Mouse (Mus musculus): Measurements from ENCODE around the gene Gm5105. TPM values are rescaled to one million over a fixed set of nuclear protein-coding genes. Genes with fewer than 3 reads are reported as not detected.

Gene Gm5105
- total RNA-seq, 2 experiments from 2014 or later: 0.85 to 0.93 TPM

DNA sequence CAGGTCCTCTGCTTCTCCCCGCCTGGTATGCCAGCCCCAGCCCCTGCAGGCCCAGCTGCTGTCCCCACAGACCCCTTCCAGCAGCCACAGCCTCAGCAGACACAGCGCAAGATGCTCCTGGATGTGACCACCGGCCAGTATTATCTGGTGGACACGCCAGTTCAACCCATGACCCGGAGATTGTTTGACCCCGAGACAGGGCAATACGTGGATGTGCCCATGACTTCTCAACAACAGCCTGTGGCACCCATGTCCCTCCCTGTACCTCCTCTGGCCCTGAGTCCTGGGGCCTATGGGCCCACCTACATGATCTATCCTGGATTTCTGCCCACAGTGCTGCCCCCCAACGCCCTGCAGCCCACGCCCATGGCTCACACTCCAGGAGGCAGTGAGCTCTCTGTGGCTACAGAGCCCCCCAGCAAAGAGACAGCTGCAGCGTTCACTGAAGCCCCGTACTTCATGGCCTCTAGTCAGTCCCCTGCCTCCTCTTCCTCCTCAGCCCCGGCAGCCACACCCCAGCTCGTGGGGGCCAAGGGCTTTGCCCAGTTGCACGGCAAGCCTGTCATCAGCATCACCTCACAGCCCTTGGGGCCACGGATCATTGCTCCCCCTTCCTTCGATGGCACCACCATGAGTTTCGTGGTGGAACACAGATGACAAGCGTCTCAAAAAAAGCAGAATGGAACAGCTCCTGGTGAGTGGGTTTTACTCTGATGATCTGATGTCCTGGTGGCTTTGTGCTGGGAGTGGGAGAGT is 2.7 kb upstream of the Gm5105 start:
- DNase-seq: no peak
- intact Hi-C loops (cut with DNase I): loop anchor here (2.0 to 5.0 kb wide), 3 partner anchors 43 to 78 kb away; partner anchors contain the start of gene Trmt10a

DNA sequence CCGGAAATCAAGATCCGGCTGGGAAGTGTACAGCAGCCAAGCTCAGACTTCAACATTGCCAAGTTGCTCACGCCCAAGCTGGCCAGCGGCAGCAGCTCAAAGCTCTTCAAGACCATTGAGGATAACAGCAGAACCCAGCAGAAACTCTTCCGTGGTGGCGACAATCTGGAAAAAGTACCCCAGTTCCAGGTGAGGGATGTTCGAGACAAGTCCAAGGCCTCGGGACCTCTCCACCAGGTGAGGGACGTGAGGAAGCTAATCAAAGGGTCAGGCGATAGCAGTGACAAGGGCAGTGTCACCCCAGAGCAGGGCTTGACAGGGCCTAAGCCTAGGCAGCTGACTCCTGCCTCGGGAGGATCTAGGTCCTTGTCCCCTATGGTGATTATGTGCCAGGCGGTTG is 915 bp upstream of the Gm5105 start:
- DNase-seq: peak in 1 of 2 experiments; percentile 13
- intact Hi-C loops (cut with DNase I): loop anchor here (2.0 to 5.0 kb wide), 3 partner anchors 41 to 76 kb away; partner anchors contain the start of gene Trmt10a

DNA sequence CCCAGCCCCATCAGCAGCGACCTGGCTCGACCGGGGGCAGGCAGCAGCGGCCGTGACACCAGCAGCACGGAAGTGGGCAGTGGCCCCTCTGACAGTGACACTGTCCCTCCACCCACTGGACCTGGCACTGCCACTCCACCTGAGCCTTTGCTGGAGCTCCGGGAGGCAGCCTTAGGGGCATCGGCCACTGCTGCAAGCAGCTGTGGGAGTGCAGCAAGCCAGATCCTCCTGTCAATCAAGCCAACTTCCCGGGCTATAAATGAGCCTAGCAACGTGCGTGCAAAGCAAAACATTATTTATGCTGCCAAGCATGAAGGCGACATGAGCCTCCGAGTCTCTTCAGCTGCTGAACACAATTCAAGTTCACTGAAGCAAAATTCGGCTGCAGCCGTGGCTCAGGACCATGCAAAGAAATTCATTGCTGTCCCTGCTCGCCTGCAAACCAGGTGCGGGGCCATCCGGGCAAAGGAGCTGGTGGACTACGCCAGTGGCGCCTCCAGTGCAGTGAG is 786 bp downstream of the Gm5105 start:
- peak in 1 of 2 experiments; percentile 32 for DNase-seq
- intact Hi-C loops (cut with DNase I): loop anchor here (5.0 kb wide), 2 partner anchors 39 to 74 kb away; no protein-coding TSS in a partner anchor

DNA sequence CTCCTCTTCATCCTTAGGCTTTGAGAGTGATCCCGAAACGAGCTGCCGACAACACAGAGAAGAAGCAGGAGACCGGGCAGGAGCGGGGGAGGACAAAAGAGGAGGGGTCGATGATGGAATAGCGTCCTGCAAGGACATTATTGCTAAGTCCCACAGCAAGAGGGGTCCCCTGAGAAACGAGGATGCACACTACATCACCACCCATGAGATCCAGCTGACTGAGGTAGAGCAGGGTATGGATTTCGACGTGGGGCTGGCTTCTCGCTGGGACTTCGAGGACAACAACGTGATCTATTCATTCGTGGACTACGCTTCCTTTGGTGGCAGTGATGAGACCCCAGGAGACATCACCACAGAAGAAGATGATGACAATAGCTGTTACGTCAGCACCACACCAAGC is 1.3 kb downstream of the Gm5105 start:
- DNase-seq: no peak
- intact Hi-C loops (cut with DNase I): loop anchor here (5.0 kb wide), 2 partner anchors 39 to 74 kb away; no protein-coding TSS in a partner anchor

DNA sequence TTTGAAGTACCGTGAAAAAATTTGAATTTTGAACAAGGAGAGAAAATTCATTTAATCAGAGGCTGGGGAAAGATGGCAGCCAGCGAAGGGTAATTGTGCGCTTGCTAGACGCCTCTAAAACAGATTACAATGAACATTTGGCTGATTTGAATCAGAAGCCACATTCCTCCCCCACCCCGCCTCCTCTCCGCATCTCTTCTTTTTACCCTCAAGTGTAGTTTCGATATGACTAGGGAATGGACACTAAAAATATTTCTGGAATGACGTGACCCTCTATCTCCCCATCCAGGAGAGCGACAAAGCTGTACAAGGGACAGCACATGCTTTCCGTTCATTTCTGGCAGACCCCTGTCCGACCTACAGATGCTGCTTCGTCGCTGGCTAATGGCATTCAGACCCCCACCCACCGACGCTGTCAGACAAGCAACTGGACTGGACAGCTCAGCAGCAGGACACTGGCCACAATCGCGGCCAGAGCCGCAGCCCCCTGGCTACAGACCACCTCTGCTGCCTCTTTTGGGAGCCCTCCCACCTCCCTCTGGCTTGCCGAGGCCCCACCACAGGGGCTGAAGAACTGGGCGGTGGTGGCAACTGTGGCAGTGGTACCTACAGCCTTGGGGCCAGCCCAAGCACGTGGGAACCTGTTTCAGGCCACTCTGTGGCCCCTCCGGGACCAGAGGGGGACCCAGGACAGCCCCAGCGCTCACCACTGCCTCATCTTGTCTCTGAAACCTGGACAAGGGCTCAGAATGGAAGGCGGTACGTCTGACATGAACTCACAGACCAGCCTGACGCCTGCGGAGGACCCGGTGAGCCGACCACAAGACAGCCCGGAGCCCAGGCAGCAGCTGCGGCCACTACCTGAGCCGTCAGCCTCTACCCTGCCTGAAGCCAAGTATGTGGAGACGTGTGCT is 2.2 kb downstream of the Gm5105 start, which contains the start of gene 1110002E22Rik:
1110002E22Rik (plus strand) TSS at position 321 of the 914 bp plus-strand sequence.
- intact Hi-C loops (cut with DNase I): loop anchor here (5.0 kb wide), 2 partner anchors 38 to 73 kb away; no protein-coding TSS in a partner anchor
- DNase-seq: peak in 1 of 2 experiments; percentile 23

DNA sequence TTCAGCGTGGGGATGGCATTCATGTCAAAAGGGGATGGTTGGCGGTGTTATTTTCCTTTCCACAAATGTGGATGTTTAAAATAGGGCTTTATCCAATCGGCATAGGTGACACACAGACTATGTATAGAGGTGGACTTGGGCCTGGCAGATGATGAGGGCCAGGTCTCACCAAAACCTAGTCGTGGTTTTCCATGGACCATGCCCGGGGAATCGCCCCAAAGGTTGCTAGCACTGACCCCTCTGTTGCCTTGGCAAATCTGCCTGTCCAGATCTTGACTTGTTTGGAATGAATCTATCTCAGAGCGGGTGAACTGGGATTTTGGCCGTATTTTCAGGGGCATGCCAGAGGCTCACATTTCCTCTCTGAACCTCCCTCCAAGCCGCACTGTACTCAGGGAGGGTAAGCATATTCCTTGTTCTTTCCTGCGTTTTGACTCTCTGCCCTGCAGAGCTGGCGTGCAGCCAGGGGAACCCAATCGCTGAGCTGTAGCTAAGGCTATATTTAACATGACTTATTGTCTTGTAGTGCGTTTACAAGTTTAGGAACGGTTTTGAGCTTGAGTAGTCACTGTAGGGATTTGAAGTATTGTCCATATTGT is 3.4 kb downstream of the Gm5105 start:
- intact Hi-C loops (cut with DNase I): no loop called here
- peak; percentile 76 to 77 for DNase-seq

DNA sequence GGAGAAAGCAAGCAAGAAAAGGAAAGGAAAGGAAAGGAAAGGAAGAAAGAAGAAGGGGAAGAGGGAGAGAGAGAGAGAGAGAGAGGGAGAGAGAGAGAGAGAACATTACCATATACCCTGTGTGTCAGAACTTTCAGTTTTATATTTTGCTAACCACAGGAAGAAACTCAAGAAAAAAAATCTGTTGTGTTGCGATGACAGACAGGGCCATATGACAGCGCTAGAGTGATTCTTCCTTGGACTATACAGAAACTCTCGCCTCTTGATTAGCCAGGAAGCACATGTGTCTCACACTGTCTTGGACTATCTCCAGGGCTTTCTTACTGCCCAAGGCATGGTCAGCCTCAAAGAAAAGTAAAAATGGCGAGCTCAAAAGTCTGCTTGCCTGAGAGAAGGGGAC is 4.5 kb downstream of the Gm5105 start:
- intact Hi-C loops (cut with DNase I): no loop called here
- no peak for DNase-seq

DNA sequence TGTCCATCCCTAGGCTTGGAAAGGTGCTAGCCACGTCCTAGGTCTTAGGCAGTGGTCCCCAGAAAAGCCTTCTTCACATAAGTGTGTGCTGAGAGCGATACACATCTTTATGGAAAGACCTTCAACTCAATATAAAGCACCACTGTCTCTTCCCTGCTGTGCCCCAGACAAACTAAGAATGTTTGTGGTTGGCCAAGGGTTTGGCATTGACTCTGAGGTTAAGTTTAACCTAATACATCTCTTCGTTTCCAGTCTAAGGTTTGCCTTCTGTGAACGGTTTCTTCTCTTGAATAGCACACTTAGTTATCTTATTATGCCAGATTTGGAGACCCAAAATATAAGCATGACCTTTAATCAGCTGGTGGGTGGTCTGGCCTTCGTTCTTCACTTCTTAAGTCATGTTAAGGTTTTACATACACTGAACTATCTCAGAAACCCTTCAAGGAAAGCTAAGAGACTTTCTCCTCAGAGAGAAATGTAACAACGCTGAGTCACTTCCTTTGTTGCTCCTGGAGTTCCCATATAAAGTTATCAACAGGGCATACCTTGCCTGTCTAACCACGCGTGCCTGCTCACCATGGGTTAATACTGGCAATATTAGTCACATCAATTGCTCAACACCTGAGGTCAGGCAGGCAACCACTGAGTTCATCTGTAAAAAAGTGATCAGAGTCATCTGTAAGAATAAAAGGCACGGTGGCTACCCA is 5.8 kb downstream of the Gm5105 start:
- no peak for DNase-seq
- intact Hi-C loops (cut with DNase I): no loop called here

DNA sequence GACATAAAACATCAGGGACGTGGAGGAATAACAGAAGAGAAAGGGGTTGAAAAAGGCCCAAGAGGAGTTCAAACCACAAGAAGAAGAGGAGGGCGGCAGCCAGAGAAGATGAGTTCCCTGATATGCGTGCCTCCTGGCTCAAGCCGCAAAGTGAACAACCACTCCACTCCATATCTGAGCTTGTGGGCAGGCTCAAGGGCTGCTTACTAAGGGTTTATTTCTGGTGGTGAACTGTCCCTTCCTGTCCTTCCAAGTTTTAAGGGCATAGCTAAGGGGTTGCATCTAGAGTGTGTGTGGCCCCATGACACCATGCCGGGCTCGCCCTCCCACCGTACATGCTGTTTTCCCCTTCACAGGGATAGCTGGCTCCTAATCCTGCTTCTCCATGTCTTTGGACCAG is 6.8 kb downstream of the Gm5105 start:
- intact Hi-C loops (cut with DNase I): no loop called here
- no peak for DNase-seq

DNA sequence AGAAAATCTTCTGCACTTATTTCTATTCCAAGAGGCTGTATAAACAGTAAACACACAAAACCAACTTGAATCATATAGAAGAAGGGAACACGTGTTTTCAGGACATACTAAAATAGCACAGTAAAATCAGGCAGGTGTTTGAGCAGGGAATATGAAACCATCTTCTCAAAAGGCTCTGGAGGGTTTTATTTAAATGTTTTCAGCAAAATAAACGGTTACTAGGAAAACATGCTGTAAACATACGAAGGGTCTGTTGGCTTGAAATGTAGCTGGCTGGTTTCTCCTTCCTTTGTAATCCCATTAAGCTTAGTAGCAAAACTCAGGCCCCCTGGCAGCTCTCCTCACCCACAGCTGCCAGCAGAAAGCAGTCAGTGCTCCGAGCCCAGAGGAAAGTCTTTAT is 9.0 kb downstream of the Gm5105 start:
- DNase-seq: no peak
- intact Hi-C loops (cut with DNase I): no loop called here

DNA sequence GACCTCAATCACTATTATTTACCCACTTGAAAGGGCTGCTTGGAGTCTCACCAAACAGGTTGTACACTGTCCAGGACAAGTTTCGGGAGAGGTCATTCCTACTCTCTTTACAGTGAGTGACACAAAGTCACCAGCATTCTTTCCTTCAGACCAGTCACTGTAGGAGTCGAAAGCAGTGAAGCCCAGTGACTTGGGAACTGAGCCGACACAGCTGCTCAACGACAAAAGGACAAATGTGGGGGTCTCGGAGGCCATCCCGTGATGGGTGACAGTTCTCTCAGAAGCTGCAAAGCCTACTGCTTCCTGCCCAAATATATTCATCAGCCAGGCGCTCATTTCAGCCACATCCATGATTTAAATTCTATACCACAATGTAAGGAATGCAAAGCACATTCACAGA is 10.2 kb downstream of the Gm5105 start:
- DNase-seq: no peak
- intact Hi-C loops (cut with DNase I): no loop called here

DNA sequence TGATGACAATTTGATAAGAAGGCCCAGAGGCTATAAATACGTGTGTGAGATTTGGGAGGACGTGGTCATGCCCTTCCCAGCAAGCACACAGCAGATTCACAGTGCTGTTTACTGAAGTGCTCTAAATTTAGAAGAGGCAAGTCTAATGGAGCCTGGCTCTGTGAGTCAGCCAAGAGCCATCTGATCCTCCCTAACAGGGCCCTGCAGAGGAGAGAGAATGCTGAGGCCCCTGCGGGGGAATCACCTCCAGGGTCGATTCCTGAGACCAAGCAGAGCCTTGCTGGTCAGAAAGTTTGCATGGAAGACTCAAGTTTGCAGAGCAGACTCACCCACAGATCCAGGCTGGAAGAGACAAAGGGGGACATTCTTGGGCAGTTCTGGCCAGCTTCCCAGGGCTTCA is 13.2 kb downstream of the Gm5105 start:
- intact Hi-C loops (cut with DNase I): no loop called here
- DNase-seq: peak; percentile 36 to 48

DNA sequence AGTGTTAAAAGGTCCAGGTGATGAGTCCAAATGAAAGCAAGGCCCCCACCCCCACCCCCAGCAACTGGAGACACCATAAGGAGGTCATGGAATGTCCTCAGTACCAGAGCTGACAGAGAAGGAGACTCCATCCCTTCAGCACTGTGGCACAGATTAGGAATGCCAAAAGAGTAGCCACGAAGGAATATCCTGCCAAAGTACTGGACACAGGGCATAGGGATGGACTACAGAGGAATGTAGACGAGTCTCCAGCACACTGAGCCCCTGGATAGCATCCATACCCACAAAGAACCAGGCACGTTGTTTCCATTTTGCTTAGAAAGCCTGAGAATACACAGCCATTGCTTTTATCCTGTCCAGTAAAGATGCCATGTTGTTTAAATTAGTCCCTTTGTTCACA is 15.8 kb downstream of the Gm5105 start:
- no peak for DNase-seq
- intact Hi-C loops (cut with DNase I): no loop called here

DNA sequence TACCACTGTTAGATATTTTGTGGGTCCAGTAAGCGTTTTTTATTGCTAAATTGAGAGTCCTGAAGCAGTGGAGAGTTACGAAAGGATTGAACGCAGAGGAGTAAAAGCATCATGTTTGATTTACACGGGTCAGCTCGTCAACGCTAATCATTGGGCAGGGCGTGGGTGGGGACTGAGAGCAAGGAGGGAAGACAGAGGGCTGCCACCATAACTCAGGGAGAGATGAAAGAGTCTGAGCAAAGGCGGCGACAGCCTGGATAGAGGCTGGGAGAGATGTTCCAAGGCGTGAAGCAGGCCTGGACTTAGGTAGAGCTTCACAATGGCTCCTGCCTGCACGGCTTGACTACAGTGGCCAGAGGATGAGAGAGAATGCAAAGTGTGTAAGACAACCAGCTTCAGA is 16.4 kb downstream of the Gm5105 start:
- no peak for DNase-seq
- intact Hi-C loops (cut with DNase I): no loop called here

DNA sequence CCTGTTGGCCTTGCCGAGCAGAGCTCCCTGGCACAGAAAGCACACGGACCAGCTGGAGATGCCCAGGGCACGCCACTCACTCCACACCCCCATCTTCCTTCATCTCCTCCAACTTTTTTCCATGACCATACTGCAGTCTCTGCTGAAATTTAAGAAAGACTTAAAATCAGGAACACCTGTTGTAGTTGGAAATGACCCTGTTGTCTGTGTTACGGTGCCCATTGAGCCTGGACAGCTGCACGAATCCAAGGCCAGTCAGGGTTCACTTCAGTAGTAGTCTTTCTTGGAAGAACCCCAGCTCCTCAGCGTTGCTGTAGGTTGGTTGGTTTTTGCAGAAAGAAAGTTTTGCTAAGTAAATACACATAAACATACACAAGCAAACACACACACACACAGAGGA is 17.6 kb downstream of the Gm5105 start:
- intact Hi-C loops (cut with DNase I): no loop called here
- DNase-seq: no peak

DNA sequence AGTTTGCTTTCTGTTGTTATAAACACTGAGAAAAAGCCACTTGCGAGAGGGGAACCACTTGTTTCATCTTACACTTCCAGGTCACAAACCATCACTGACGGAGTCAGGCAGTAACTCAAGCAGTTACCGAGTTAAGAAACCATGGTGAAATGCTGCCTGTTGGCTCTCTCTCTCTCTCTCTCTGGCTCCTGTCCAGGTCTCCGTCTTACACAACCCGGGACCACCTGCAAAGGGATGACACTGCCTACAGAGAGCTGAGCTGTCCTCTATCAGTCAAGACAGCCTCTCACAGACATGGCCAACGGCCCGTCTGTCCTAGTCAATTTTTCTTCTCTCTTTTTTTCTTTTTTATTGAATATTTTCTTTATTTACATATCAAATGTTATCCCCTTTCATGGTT is 23.9 kb downstream of the Gm5105 start:
- no peak for DNase-seq
- intact Hi-C loops (cut with DNase I): no loop called here

DNA sequence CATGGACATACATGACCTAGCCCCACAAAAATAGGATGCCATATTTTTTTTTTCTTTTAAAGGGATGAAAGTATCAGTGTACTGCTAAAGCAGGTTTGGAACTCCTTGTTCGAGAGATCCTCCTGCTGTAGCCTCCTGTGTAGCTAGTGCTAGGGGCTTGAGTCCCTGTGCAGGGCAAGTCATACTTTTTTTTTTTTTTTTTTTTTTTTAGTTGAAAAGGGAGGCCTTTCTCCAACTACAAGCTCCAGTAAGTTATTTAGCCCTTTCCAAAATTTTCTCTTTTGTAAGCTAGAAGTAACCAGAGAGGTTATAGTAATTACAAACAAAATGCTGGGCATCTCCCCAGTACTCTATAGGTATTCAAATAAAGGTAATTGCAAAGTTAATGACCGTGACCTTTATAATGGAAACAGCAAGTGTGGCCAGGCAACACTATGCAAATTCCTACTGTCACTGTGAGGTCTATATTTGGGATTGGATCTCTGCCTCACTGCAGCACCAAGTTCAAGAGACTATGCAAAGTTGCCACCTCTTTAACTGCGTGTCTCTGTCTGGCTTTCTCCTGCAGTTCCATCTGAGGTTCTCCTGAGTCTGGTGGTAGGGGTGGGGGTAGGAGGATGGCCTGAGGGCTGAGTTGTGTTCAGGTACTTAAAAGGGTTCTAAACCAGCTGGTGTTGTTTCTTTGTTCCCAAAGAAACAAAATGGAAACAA is 25.4 kb downstream of the Gm5105 start:
- intact Hi-C loops (cut with DNase I): no loop called here
- no peak for DNase-seq

DNA sequence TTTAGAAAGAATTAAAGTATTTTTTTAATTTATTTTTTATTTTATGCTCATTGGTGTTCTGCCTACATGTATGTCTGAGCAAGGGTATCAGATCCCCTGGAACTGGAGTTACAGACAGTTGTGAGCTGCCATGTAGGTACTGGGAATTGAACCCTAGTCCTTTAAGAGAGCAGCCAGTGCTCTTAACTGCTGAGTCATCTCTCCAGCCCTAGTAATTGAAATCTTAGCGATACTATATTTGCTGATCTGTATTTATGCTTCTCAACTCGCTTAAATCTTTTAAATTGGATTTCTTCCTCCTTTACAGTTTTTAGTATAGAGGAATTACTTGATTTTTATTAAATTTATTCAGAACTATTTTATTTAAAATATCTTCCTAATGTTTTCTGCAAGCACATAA is 26.2 kb downstream of the Gm5105 start:
- intact Hi-C loops (cut with DNase I): no loop called here
- DNase-seq: no peak

DNA sequence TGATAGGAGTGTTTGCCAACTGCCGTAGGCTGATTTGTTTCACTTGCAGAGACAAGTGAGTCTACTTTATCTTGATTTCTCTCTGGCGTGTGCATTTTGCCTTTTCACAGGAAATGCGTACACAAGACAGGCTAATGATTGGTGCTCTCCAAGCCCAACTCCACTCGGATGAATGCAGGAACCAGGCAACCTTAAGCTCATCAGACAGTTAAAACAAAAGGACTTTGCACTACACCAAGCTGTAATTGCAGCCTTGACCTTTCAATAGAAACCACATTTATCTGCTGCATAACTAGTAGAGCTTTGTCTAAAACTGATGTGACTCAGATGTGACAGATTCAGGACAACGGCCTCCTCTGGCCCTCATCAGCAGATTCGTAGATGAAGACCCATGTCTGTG is 33.2 kb downstream of the Gm5105 start:
- intact Hi-C loops (cut with DNase I): no loop called here
- DNase-seq: no peak

Data from heart, postnatal 14 days (tissue).